Mouse (Mus musculus) megakaryocyte, embryonic 14.5 days (primary cell): ENCODE data around the gene Lrrc37a.

Experiments used
- FLI1 ChIP-seq: IDR thresholded peaks from 2 replicates; pipeline ENCODE4 v1.6.1; 2012; ENCODE audit warnings: low read length, inconsistent platforms, mixed read lengths
- GATA1 ChIP-seq: IDR thresholded peaks from 3 replicates; pipeline ENCODE4 v1.6.1; 2012; ENCODE audit warnings: mixed read lengths, low read length, inconsistent platforms, borderline replicate concordance

DNA sequence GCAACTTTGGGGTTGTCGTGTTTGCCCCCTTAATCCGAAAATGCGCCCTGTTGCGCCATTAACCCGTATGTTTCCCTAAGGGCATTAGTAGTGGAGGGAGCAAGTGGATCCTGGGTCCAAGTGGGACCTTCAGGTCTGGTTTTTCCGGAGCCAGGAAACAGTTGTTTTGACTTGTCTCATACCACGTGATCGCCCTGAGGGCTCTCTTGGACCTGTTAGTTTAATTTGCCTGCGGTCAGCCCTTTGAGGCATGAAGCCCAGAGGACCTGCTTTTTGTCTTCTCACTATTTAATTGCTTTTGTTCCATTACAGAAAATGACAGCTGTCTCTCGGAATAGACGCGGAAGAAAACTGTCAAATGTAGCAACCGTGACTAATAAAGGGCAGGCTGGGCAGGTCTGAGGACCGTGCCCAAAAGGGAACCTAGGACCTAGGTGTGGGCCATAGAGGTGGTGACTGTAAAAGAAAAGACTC lies 91.4 kb downstream of the Lrrc37a start:
- TF ChIP-seq GATA1 = no peak
- TF ChIP-seq FLI1 = no peak
